Mouse (Mus musculus) hindbrain, embryonic 11.5 days (tissue): Measurements from ENCODE around the gene Mrc1. TPM values are rescaled to one million over a fixed set of nuclear protein-coding genes. Genes with fewer than 3 reads are reported as not detected.

Experiments used
- ATAC-seq: fragments of 200-750 bp; cut with Nextera tagmentation; 2 replicates; pipeline ENCODE4 v1.8.0; 2017; ENCODE audit warnings: mild to moderate bottlenecking, moderate TSS enrichment, moderate library complexity; ENCODE audit not compliant: low FRiP score
- DNase-seq: peaks from one replicate; pipeline ENCODE4 v3.0.0-alpha.2; 2015; ENCODE audit warnings: low spot score
- H3K27ac ChIP-seq: fragments of 300-500 bp; sonication (generic); 2 replicates; pipeline ENCODE4 v1.5.1; 2014; ENCODE audit warnings: mild to moderate bottlenecking, low read depth, low read length
- H3K27me3 ChIP-seq: fragments of 300-500 bp; sonication (generic); 2 replicates; pipeline ENCODE4 v1.6.1; 2014; ENCODE audit warnings: mild to moderate bottlenecking, low read length, moderate library complexity, mixed read lengths; ENCODE audit not compliant: control insufficient read depth, insufficient read depth
- H3K36me3 ChIP-seq: fragments of 300-500 bp; sonication (generic); 2 replicates; pipeline ENCODE4 v1.6.1; 2014; ENCODE audit warnings: mild to moderate bottlenecking, low read length, moderate library complexity, mixed read lengths; ENCODE audit not compliant: control insufficient read depth, insufficient read depth
- H3K4me1 ChIP-seq: fragments of 300-500 bp; sonication (generic); replicated peaks from 2 replicates; pipeline ENCODE4 v1.6.1; 2014; ENCODE audit warnings: low read length, mixed read lengths; ENCODE audit not compliant: control insufficient read depth, insufficient read depth
- H3K4me2 ChIP-seq: fragments of 300-500 bp; sonication (generic); replicated peaks from 2 replicates; pipeline ENCODE4 v1.6.1; 2014; ENCODE audit warnings: mild to moderate bottlenecking, low read depth, low read length
- H3K4me3 ChIP-seq: fragments of 300-500 bp; sonication (generic); 2 replicates; pipeline ENCODE4 v1.5.1; 2014; ENCODE audit warnings: low read depth, low read length
- H3K9ac ChIP-seq: fragments of 300-500 bp; sonication (generic); 2 replicates; pipeline ENCODE4 v1.6.1; 2014; ENCODE audit warnings: low read depth, low read length
- H3K9me3 ChIP-seq: fragments of 300-500 bp; sonication (generic); 2 replicates; pipeline ENCODE4 v1.6.1; 2016; ENCODE audit warnings: low read length; ENCODE audit not compliant: control insufficient read depth
- WGBS: fragments of 180-500 bp; shearing (Covaris S2); extraction: QIAGEN DNeasy Blood & Tissue Kit; methylation state at CpG from one replicate; pipeline ENCODE4 v1.1.7; 2014; 5-methylcytosine and 5-hydroxymethylcytosine counted together
- polyA plus RNA-seq: library from polyadenylated mRNA; unstranded; fragments of >200 nt; fragmentation: Nextera tagmentation; extraction: Ambion mirVana; gene quantifications from 2 replicates; pipeline ENCODE4 v1.2.1, GENCODE M21; 2014

Gene Mrc1
- polyA plus RNA-seq, 1 experiment from 2014 or later = 6.9 TPM

DNA sequence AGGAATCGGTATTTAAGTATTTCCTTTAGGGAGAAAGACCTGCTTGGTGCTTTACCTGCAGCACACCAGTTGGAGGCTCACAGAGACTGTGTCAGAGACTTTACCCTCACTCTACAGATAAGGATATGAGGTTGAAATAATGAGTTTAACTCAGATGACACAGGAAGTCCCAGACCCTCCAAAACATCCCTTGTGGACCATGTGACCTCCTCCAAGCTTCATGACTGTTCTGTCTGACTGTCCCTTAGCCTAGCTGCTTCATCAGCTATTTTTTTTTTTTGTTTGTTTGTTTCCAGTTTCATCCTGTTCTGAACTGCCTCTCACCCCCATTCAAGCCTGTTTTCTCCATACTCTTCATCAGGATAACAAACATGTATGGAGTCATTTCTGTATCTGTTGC, 3.7 kb downstream of the Mrc1 start:
- Histone ChIP-seq H3K27me3 (no peaks in the 10 kb centered on the region), H3K36me3 (no peaks in the 10 kb centered on the region), H3K4me2 (no peak overlapping the region), H3K9ac (no peak overlapping the region), H3K27ac (no peak overlapping the region), H3K4me1 (no peaks in the 10 kb centered on the region), H3K9me3 (no peaks in the 10 kb centered on the region), H3K4me3 (no peak overlapping the region)
- no peak for ATAC-seq
- WGBS = 91% methylated on average over 1 of the region's 1 CpGs
- DNase-seq = no peak

DNA sequence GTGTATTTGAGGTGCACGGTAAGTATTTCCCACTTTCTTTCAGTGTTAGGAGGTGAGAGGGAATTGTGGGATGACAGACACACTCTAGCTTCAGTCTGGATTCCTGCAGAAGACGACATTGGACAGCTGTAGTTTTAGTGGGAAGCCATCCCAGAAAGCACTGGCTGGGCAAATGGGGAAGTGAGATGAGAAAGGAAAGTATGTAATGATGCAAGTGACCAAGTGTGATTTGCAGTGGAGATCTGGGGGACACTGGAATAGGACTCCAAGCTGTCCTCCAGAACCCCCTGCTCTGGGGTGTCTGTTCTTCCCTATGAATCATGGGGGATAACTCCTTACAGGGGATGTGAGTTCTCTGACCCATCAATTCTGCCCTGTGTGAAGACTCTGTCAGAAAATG, 4.8 kb downstream of the Mrc1 start:
- no peak overlapping the region for H3K4me3 ChIP-seq
- no peaks in the 10 kb centered on the region for H3K36me3 ChIP-seq
- no peak overlapping the region for H3K27ac ChIP-seq
- H3K9me3 ChIP-seq = no peaks in the 10 kb centered on the region
- DNase-seq = no peak
- 87% methylated on average over 2 of the region's 2 CpGs for WGBS
- H3K27me3 ChIP-seq = no peaks in the 10 kb centered on the region
- H3K9ac ChIP-seq = no peak overlapping the region
- ATAC-seq = no peak
- no peaks in the 10 kb centered on the region for H3K4me1 ChIP-seq
- no peak overlapping the region for H3K4me2 ChIP-seq

DNA sequence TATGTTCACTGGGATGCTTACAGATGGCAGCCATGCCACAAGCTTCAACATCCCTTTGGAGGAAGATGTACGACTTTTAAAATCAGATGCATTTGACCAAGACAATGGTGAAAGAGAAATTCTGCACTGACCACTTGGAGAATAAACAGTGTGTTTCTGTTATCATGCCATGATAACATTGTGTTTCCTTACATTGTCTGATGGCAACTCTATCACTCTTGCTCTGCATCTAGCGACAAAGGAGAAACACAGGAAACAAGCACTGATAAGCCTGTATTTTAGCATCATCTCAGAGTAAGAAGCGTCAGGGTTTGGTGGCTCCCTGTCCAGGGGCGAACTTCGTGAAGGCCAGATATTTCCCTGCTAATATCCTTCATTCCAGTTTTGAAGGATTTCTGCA, 6.1 kb downstream of the Mrc1 start:
- DNase-seq (no peak), ATAC-seq (no peak)
- H3K4me1 ChIP-seq = no peaks in the 10 kb centered on the region
- no peak overlapping the region for H3K4me3 ChIP-seq
- no peak overlapping the region for H3K4me2 ChIP-seq
- H3K9me3 ChIP-seq = no peaks in the 10 kb centered on the region
- no peaks in the 10 kb centered on the region for H3K36me3 ChIP-seq
- no peak overlapping the region for H3K27ac ChIP-seq
- 90% methylated on average over 5 of the region's 5 CpGs for WGBS
- no peaks in the 10 kb centered on the region for H3K27me3 ChIP-seq
- no peak overlapping the region for H3K9ac ChIP-seq

DNA sequence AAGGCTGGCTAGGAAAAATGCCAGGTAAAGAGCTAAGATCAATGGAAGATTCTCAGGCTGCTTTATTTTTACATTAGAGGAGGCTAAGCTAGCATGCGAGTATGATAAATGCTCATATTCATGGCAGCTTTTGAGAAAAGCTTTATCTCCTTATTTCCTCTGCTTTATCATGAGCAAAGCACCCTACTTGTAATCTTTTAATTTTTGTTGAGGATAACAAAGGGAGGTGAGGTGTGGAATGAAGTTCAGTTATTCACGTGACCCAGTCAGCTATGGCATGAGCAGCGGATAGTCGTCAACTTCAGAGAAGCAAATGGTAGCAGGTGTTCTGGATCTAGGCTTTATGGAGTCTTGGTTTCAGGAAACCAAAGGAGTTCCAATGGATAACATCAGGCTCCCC, 7.7 kb downstream of the Mrc1 start:
- Histone ChIP-seq H3K9ac (no peak overlapping the region), H3K36me3 (no peaks in the 10 kb centered on the region), H3K27me3 (no peaks in the 10 kb centered on the region), H3K4me3 (no peak overlapping the region), H3K27ac (no peak overlapping the region), H3K4me2 (no peak overlapping the region), H3K4me1 (no peaks in the 10 kb centered on the region), H3K9me3 (no peaks in the 10 kb centered on the region)
- DNase-seq (no peak), ATAC-seq (no peak)
- WGBS = 91% methylated on average over 4 of the region's 4 CpGs

DNA sequence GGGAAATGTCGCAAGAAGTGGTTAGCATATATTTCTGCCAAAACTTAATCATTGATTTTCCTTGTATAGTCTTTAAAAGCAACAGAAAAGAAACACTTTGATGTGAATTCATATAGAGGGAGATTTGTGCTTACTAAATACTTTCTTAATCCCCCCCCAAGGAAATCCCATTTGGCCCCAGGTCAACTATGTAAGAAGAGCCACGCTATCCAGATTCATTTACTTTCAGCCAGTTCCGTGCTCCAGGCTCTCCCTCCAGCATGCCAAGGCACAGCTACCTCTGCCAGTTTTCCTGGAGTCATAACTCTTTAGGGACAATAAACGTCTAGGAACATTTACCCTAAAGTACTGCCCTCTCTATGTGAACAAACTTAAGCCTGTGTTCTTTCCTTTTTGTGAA, 8.5 kb downstream of the Mrc1 start:
- Histone ChIP-seq H3K9me3 (no peaks in the 10 kb centered on the region), H3K27ac (no peak overlapping the region), H3K9ac (no peak overlapping the region), H3K4me3 (no peak overlapping the region), H3K36me3 (no peaks in the 10 kb centered on the region), H3K4me2 (no peak overlapping the region), H3K4me1 (no peaks in the 10 kb centered on the region), H3K27me3 (no peaks in the 10 kb centered on the region)
- ATAC-seq (no peak), DNase-seq (no peak)
- 77% methylated on average over 4 of the region's 4 CpGs for WGBS

DNA sequence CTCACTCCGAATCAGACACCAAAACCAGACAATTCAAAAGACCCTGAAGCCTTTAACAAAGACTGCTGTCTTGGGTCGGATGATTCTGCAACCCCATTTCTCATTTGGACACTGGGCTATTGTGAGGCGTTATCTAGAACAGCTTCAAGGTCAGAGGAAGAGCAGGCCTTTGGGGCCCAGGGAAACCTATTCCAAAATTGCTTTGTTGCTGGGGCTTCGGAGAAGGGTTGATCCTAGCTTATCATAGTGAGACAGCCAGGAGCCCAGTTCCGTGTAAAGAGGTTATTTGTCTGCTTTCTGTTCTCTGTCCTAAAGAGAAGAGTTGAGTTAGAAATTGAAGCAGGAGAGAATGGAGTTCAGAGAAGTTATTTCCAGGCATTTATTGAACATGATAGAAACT, 10.0 kb downstream of the Mrc1 start:
- Histone ChIP-seq H3K4me2 (no peak overlapping the region), H3K9me3 (no peaks in the 10 kb centered on the region), H3K27ac (no peak overlapping the region), H3K9ac (no peak overlapping the region), H3K27me3 (no peaks in the 10 kb centered on the region), H3K4me3 (no peak overlapping the region), H3K36me3 (no peaks in the 10 kb centered on the region), H3K4me1 (no peaks in the 10 kb centered on the region)
- ATAC-seq = no peak
- 38% methylated on average over 5 of the region's 5 CpGs for WGBS
- DNase-seq = no peak

DNA sequence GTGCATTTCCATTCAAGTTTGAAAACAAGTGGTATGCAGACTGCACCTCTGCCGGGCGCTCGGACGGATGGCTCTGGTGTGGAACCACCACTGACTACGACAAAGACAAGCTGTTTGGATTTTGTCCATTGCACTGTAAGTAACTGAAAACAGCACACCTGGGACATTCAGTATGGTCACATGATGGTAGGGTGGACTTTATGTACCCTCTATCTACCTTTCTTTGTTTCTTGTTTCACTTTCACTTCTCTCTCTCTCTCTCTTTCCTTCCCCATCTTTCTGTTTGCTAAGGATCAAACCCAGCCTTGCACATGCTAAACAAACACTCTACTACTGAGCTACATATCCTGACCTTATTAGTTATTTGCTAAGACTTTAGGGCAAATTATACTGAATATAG, 15.0 kb downstream of the Mrc1 start:
- 91% methylated on average over 5 of the region's 5 CpGs for WGBS
- H3K9me3 ChIP-seq = no peaks in the 10 kb centered on the region
- no peaks in the 10 kb centered on the region for H3K36me3 ChIP-seq
- H3K27me3 ChIP-seq = no peaks in the 10 kb centered on the region
- H3K4me1 ChIP-seq = no peaks in the 10 kb centered on the region
- H3K4me2 ChIP-seq = no peak overlapping the region
- DNase-seq (no peak), ATAC-seq (no peak)
- no peak overlapping the region for H3K27ac ChIP-seq
- no peak overlapping the region for H3K4me3 ChIP-seq
- H3K9ac ChIP-seq = no peak overlapping the region

DNA sequence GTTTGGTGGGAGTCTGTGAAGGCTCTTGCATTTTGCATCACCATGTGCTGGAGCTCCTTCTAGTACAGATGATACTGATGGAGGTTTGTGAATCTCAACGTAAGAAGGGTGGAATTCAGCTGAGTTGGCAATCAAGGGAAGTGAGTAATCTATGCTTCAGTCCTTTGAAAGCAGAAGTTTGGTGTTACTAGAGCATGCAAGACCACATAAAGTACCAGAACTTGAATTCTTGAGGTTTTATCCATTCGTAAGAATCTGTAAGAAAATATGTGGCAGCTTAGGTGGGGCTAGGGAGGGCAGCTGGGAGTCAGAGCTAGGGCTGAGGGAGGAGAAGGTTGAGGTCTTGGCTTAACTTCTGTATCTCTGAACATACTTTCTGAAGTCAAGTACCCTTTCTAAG, 15.5 kb downstream of the Mrc1 start:
- Histone ChIP-seq H3K4me2 (no peak overlapping the region), H3K36me3 (no peaks in the 10 kb centered on the region), H3K27ac (no peak overlapping the region), H3K9me3 (no peaks in the 10 kb centered on the region), H3K4me1 (no peaks in the 10 kb centered on the region), H3K27me3 (no peaks in the 10 kb centered on the region), H3K4me3 (no peak overlapping the region), H3K9ac (no peak overlapping the region)
- no peak for ATAC-seq
- WGBS = 90% methylated on average over 2 of the region's 2 CpGs
- DNase-seq = no peak

DNA sequence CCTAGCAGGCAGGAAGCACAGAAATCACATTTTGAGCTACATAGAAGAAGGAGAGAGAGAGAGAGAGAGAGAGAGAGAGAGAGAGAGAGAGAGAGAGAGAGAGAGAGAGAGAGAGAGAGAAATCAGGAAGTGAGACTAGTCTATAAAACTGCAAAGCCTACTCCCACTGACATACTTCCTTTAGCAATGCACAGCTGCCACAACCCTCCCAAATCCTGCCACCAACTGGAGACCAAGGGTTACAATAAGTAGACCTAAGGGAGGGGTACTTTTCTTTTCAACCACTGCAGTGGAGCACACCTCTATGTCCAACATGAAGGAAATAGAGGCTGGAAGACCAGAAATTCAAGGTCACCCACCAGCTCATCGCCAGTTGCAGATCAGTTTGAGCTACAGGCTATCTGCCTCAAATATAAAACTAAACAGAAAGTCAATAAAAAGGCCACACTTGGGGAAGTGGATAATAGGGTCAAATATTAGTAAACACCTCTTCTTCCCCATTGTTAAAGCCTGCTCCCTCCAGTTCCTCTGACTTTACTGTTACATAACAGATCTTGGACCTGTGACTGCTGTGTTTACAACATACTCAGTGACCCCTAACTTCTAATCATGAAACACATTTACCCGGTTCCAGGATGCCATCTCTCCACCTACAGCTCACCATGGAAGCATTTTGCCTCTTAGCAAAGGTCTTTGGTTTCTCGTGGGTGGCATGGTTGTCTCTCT, 20.8 kb downstream of the Mrc1 start:
- Histone ChIP-seq H3K4me1 (no peaks in the 10 kb centered on the region), H3K27ac (no peak overlapping the region), H3K36me3 (no peaks in the 10 kb centered on the region), H3K4me3 (no peak overlapping the region), H3K4me2 (no peak overlapping the region), H3K9me3 (no peaks in the 10 kb centered on the region), H3K27me3 (no peaks in the 10 kb centered on the region), H3K9ac (no peak overlapping the region)
- DNase-seq (no peak), ATAC-seq (no peak)
- 86% methylated on average over 3 of the region's 3 CpGs for WGBS
